Mouse (Mus musculus) layer of hippocampus, postnatal 25 days (tissue): ENCODE results near the gene Mrpl12. TPM values are rescaled to one million over a fixed set of nuclear protein-coding genes. Genes with fewer than 3 reads are reported as not detected.

ENCODE experiments used
- DNase-seq, 2 experiments: peaks; one replicate each; pipeline ENCODE4 v3.0.0; 2022; ENCODE audit warnings: mixed read lengths in 2 of 2, low spot score in 1 of 2; ENCODE audit errors: extremely low spot score in 1 of 2
- total RNA-seq, 2 experiments: library from RNA; stranded (reverse); gene quantifications; 2 replicates each; pipeline ENCODE4 v1.2.3; 2021

Gene Mrpl12
- total RNA-seq, 2 experiments from 2014 or later: 60.9 to 72.0 TPM

DNA sequence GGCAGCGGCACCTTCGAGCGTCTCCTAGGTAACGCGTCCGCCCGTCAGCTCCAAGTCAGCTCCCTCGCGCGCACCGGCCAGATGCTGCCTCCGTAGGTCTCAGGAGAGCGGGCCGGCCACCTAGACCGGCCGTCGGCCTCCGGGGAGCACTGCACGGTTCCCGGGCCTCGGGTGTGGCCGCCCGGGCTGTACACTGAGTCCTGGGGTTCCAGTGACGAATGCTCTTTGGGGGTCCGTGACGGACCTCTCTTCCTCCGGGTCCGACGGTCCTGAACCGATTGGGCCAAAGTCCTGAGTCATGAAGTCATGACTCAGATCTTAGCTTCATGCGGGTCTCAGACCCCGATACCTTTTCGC is 16.7 kb upstream of the Mrpl12 start:
- DNase-seq: no peak

DNA sequence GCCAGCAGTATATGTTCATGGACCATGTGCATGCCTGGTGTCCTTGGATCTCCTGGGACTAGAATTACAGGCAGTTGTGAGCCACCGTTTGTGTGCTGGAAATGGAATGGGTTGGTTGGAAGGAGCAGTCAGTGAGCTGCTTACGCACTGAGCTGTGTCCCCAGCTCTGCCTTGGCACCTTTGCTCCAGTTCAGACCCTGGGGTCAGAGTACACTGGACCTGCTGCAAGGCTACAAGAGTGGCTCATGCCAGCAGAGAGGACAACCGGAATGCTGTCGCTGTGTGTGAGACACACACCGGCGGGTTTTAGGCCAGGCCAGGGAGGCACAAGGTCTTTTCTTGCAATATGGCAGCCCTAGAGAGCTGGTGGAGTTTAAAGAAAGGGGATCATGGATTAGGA is 12.4 kb upstream of the Mrpl12 start:
- no peak for DNase-seq

DNA sequence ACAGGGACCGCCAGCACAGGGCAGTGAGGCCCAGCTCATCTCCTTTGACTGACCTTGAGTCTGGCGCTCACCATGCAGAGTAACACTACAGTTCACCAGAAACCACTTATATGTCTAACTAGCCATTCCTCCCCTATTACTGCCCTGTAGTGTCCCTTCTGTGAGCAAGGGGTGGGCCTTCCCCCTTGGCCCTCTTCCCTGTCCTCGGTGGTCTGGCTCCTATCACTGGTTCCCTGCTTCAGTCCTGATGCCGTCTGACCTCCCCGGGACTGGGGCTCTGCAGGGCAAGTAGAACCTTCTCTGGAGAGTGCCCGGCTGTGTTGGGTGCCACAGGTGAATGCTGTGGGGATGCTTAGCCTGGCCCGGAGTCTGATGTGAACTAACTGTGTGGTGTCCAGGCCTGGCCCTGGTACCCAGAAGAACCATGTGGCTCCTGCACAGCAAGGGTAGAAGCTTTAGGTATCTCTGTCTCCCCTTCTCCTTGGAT is 922 bp upstream of the Mrpl12 start:
- DNase-seq: no peak

DNA sequence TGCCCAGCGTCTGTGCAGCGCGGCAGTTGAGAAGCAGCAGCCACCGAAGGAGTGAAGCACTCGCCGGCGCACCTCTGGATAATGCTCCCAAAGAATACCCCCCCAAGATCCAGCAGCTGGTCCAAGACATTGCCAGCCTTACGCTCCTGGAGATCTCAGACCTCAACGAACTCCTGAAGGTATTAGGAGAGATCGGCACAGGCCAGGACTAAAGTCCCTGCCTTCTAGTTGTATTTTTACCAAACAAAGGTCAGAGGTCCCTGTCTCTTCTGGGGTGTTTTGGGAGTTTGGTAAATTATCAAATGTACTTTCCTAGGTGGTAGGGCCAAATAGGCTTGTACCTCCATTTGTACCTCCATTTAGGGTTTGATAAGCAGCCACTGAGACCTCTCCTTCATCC is 838 bp downstream of the Mrpl12 start:
- no peak for DNase-seq

DNA sequence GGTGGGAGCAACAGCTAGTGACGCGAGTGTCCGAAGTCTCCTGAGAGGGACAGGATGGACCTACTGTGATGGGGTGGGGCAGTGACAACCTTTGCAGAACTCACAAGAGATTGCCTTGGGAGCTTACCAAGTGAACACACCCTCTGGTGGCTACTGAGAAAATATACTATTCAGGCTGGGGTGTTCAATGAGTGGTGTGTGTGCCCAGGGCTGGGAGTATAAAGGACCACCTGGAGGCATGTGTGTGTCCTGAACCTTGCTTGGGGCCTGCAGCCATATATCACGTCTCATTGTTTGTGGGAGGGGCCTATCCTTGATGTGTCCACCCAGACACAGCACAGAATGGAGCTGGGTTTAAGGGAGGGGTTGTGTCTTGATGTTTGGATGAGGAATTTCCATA is 4.1 kb downstream of the Mrpl12 start:
- DNase-seq: no peak

DNA sequence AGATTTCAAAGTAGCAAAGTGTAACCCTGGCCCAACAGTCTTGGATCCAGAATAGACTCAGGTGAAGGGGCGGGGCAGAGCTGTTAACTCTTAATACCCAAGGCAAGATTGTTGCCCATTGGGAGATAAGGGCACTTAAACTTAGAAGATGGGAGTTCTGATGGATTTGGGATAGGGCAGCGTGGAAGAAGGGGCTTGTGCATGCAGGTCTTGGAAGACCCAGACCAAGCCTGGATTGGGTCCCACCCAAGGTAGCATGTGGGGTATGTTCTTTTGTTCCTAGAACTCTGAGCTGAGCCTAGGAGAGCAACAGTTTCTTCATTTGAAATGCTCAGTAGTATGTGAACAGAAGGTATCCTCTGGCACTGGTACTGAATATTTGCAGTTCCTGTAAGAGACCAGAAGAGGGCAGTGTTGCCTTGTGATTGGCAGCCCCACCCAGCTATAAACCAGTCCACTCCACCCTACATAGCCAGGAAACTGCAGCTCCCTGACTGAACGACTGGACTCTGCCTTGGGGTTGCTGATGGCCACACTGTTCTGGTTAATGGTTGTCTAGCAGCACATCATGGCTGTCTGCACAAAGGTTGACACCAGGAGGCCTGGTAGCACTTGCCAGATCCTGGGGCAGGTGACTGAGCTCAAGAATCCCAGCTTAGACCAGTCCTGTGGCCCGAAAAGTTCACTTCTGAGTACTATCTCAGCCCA is 4.8 kb downstream of the Mrpl12 start:
- peak in 1 of 2 experiments; percentile 39 for DNase-seq

DNA sequence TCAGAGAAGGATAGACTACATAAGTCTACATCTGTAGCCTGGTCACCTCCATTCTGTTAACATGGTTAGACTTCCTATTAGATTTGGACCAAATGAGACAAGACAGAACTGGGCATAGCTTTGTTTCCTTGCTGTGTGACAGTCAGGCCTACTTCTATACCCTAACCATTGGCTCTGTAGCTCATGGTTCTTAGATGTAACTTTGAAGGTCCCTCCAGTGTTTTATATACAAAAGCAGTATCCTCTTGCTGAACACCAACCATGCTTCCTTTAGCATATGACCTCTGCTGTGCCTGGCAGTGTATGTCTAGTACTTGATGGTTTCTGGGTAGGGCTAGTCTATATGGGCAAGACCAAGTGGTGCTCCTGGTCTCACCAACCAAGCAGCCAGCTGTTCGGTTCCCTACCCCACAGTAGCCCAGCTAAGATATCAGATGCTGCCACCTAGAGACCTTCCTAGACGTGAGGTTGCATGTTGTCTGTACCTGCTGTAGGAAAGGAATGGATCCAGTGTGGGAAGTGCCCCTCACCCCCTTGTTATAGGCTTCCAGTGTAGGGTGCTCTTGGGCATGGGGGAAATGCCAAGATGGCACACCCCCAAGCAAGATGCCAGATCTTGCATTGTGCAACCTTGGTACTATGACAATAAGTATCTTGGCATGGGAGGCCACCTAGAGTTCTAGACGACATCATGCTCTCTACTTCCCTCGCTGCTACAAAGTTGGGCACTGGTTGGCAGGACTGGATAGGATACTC is 6.1 kb downstream of the Mrpl12 start:
- DNase-seq: no peak

DNA sequence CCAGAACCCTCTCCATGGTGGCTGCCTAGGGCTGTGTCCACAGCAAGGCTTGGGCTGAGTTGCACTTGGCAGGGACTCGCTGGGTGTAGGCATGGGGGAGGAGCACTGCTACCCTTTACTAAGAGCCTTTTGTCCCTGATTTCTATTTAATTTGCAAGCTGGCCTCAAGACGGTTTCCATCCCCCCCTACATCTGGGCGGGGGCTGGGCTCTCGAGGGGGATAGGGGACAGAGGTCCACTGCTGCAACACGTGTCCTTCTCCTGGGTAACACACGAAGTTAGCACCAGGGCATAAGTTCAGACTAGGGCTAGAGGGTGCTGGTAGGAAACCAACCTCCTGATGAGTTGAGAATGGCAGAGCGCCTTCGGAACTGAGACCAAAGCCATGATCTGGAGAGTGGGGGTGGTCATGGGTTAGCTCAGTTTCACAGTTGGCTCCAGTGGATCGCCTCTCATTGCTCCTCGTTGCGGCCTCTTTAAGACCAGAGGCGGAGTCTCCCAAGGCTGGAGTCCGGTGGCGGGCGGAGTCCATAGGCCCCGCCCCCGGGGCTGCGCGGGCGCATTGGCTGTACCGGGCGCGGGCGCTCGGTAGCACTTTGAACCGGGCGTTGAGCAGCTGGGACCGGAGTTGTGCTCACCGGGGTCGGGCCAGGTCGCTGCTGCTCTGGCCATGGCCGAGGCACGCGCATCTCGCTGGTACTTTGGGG is 7.1 kb downstream of the Mrpl12 start, which contains the start of gene Slc25a10:
Slc25a10 (plus strand) TSS at position 524 of the 707 bp plus-strand sequence.
- peak; percentile 72 to 77 for DNase-seq

DNA sequence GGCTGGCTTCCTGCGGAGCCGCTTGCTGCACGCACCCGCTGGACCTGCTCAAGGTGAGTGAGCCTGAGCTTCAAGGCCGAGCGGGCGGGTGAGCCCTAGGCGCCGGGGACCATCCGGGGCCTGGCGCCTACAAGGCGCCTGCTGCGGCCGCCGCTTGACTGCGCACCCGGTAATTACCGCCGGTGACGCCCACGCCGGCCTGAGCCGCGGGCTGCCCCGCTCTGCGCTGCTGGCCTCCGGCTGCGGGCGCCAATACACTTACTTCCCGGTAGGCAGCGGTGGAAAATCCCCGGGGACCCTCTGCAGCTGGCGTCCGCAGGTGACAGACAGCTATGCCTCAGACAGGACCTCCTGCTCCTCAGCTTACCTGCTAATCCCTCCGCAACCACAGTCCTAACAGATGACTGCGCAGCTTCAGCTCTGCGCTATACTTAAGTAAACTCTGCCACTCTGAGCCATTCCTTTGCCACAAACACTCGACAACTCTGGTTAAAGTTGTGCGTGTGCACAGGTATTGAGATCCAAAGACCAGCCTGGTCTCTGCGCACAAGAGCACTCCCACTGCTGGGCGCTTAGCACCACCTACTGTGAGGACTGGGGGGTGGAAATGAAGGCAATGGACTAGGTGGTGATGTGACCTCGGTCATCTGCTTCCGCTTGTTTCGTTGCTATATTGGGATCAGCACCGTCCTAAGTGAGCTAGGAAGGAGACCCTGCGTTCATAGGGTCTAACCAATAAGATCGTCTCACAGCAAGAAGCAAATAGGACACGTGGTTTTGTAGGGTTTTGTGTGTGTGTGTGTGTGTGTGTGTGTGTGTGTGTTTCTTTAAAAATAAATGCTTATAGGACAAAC is 7.8 kb downstream of the Mrpl12 start:
- peak in 1 of 2 experiments; percentile 21 for DNase-seq

DNA sequence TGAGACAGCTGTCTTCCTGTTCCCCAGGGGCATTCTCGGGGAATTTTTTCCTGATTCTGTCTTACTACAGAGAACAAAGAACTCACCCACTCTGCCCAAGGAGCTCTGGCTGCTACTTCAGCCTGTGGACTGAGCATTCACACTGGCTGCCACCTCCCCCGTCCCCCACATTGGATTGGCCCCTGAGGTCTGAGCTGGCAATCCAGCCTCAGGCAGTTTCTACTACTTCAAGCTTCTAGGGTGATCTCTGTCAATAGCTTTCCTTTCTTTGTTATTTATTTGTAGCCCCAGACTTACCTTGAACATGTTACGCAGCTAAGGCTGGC is 8.4 kb downstream of the Mrpl12 start:
- DNase-seq: no peak

DNA sequence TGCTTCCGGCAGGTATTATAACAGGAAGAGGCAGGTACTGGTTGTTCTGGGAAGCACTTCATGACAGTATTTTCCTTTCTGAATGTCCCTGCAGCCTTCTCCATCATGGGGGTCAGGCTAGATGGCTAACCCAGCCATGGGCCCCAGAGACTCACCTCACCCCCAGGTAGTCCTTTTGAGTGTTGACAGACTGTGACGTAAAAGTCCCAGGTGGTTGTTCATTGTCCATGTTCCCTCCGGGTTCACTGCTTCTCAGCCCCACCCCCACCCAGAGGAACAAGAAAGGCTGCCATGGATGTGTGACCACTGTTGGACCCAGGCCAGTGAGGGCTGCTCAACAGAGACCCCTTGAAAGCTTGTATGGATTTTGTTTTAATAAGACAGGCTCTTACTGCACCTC is 8.9 kb downstream of the Mrpl12 start:
- DNase-seq: no peak

DNA sequence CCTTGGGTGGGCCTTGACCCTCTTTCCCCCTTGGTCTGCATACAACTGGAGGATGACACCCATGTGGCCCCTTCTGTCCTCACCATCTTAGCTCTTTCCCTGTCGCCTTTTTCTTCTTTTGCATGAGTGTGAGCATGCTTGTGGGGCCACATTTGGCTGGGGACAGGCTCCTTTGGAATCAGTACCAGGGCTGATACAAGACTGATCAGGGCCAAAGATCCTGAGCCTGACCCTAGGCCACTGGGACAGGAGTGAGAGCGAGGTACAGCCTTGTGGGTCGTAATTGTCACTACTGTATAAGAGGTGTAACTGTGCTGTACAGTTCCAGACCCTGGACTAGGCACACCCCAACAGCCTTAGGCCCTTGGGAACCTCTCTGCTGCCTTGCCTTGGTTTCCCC is 9.5 kb downstream of the Mrpl12 start:
- no peak for DNase-seq

DNA sequence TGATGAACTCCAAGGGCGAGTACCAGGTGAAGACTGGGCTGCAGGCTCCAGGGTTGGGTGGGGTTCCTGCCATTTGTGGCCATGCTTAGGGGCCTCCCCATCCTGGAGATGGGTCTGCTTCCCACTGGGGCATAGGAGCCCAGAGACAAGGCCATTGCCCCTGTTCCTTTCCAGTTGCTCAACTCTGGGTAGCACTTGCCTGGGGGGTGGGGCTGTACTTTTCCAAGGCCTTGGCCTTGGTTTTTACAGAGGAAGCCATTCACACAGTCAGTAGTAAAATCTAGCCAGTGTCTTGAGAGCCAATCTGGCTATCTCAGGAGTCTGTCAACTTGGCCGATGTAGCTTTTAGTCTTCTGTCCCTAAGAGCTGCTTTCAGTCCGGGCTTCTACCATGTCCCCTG is 13.0 kb downstream of the Mrpl12 start:
- DNase-seq: no peak

DNA sequence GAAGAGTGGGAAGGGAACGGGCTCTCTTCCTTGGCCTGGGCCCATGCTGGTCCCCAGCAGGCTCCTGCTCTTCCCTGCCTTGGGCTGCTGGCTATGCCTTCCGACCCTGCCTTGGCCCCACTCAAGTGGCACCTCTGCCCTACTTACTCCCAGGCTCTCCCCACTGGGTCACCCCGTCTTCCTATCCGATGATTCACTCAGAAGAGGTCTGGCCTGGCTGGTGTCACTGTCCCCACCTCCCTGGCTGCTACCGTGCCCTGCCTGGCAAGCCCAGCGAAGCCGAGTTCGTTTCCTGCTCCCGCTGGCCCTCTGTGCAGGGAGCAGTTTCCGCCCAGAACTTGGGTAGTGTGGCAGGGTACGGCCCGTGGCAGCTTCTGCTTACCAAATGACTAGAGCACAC is 13.8 kb downstream of the Mrpl12 start:
- DNase-seq: no peak

DNA sequence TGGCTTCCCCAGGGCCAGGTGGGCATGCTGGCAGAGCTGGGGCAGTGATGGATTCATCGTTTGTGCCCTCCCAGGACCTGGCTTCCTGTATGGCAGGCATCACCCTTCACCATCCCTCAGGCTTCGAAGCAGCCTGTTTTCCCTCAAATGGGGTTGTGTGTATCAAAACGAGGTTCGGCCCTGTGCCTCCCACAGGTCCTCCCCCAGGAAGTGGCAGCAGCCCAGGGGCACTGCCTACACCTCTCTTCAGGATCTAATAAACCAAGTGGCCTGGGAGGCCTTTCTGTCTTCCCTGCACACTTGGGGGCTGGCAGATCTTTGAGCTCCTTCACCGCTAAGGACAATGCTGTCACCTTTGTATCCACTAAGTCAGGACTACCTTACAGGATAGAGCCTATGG is 14.5 kb downstream of the Mrpl12 start:
- no peak for DNase-seq

DNA sequence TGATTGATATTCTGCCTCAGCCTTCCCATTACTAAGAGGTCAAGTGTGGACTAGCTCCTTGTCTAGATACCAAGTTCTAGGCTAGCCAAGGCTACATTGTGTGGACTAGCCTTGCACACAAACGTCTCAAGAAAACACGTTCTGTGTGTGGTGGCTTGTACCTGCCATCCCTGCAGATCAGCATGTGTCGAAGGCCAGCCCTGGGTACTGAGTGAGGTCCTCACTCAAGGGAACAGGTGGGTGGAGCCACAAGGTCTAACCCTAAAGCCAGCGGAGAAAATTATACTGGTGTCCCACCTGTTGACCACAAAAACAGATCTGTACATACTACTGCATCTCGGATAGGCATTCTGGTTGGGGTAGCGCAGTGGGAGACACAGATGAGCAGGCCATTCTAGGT is 15.5 kb downstream of the Mrpl12 start:
- DNase-seq: no peak

DNA sequence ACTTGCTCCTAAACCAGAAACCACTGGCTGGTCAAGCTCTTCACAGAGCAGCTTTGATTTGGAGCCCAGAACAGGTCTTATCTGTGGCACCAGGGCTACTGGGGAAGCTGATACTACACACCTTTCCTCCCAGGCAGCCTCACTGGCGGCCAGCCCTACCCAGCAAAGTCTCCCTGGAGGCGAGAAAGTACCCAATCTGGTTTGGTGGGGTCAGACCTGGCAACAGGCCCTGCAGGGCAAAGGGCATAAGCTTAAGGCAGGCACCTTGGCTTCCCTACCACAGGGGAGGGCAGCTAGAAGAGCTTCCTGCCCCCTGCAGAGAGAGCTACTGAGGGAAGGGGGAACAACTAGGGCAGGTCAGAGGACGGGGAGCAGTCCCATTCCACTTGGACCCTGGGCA is 15.9 kb downstream of the Mrpl12 start:
- no peak for DNase-seq

DNA sequence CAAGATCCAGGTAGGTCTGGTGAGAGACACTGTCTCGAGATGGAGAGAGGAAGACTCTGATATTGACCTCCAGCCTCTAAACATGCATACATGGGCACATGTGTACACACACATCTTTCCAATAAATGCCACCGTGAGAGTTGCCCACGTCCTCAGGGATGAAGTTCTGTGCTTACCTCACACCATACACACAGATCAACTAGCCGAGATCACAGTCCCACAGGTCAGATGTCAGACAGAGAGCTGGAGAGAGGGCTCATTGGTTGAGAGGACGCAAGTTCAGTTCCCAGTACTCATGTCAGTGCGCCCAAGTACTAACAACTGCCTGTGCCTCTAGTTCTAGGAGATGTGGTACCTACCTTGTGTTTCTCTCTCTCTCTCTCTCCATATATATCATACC is 16.6 kb downstream of the Mrpl12 start:
- DNase-seq: no peak

DNA sequence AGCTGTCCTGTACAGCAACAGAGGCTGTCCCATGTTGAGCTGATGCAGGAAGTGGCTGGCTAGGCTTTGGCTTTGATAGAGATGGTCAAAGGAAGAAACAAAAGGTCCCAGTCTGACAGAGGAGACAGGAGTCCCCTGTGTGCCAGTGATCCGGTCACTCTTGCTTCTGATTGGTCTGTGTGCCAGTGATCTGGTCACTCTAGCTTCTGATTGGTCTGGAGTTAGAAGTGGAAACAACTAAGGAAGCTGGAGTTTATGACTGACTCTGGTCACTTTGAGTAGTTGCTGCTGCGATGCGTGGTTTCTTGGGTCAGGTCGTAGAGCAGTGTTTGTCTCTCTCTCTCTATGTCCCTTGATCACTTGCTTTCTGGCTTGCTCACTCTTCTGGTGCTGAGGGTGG is 17.3 kb downstream of the Mrpl12 start:
- no peak for DNase-seq

DNA sequence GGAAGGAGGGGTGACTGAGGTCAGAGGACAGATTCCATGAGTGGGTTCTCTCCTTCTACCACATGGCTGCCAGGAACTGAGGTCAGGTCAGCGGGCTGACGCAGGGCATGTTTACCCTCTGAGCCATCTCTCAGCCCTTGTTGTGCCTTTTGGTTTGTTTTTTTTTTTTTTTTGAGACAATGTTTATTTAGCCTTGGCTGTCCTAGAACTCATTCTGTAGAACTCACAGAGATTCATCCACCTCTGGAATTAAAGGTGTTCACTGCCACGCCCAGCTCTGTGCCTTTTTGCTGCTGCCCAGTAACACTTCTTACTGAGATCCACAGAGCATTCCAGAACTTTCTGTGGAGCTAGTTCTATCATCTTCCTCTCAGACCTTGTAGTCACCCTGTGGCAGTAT is 21.2 kb downstream of the Mrpl12 start:
- no peak for DNase-seq

DNA sequence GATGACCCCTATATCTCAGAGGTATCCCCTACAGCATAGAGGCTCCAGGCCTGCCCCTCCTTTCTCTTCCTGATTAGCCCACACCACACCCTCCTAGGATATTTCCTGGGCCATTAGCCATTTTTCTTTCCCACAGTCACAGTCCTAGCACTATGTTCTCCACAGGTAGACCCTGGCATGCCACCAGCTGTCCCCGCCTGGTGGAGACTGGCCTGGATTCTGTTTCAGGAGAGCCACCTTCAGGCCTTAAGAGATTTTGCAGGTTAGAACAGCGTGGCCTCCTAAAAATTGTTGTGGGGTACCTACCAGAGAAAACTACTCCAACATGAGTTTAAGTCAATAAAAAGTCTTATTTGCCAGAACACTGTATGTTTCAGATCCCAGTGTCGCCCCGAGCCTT is 22.5 kb downstream of the Mrpl12 start:
- DNase-seq: no peak
